Mouse (Mus musculus) hindbrain, embryonic 10.5 days (tissue): ENCODE data around the gene Eif2ak4. TPM values are rescaled to one million over a fixed set of nuclear protein-coding genes. Genes with fewer than 3 reads are reported as not detected.

Experiments
- DNase-seq: peaks from one replicate; pipeline ENCODE4 v3.0.0-alpha.2; 2017; ENCODE audit warnings: low spot score
- H3K27ac ChIP-seq: fragments of 300-500 bp; sonication (generic); 2 replicates; pipeline ENCODE4 v1.5.1; 2016; ENCODE audit warnings: mild to moderate bottlenecking, moderate library complexity
- H3K27me3 ChIP-seq: fragments of 300-500 bp; sonication (generic); 2 replicates; pipeline ENCODE4 v1.6.1; 2016; ENCODE audit warnings: mild to moderate bottlenecking; ENCODE audit not compliant: poor library complexity, insufficient read depth, severe bottlenecking
- H3K36me3 ChIP-seq: fragments of 300-500 bp; sonication (generic); 2 replicates; pipeline ENCODE4 v1.6.1; 2016; ENCODE audit warnings: mild to moderate bottlenecking, moderate library complexity
- H3K4me1 ChIP-seq: fragments of 300-500 bp; sonication (generic); replicated peaks from 2 replicates; pipeline ENCODE4 v1.6.1; 2016; ENCODE audit warnings: mild to moderate bottlenecking
- H3K4me3 ChIP-seq: fragments of 300-500 bp; sonication (generic); 2 replicates; pipeline ENCODE4 v1.5.1; 2016; ENCODE audit warnings: mild to moderate bottlenecking, moderate library complexity
- H3K9me3 ChIP-seq: fragments of 300-500 bp; sonication (generic); 2 replicates; pipeline ENCODE4 v1.6.1; 2016; ENCODE audit warnings: mild to moderate bottlenecking, moderate library complexity
- WGBS: fragments of 180-500 bp; shearing (Covaris S2); methylation state at CpG from one replicate; pipeline ENCODE4 v1.1.7; 2016; 5-methylcytosine and 5-hydroxymethylcytosine counted together
- polyA plus RNA-seq: library from polyadenylated mRNA; unstranded; fragments of >200 nt; fragmentation: Nextera tagmentation; extraction: Ambion mirVana; gene quantifications from 2 replicates; pipeline ENCODE4 v1.2.1, GENCODE M21; 2016

Eif2ak4 gene
- polyA plus RNA-seq, 1 experiment from 2014 or later = 11.4 TPM

- Histone ChIP-seq H3K36me3 (peaks cover 93% of the 10 kb centered on the region), H3K4me1 (no peaks in the 10 kb centered on the region), H3K9me3 (peaks cover 8% of the 10 kb centered on the region; the same call in 1 of the 2 replicates), H3K4me3 (no peak overlapping the region), H3K27me3 (no peaks in the 10 kb centered on the region), H3K27ac (no peak overlapping the region)
- WGBS = 93% methylated on average over 6 of the region's 6 CpGs
- DNase-seq = no peak
Measured at GRCm38 (mm10) chr2:118415601-118416355, 27.4 kb downstream of the Eif2ak4 start.

GRCm38 (mm10) chr2:118418076-118418475, 29.7 kb downstream of the Eif2ak4 start:
- DNase-seq = no peak
- Histone ChIP-seq H3K9me3 (0 out of 2 replicates have a peak, but pooled peaks cover 4% of the 10 kb centered on the region), H3K4me3 (no peak overlapping the region), H3K27me3 (no peaks in the 10 kb centered on the region), H3K36me3 (peaks cover 88% of the 10 kb centered on the region), H3K27ac (no peak overlapping the region), H3K4me1 (no peaks in the 10 kb centered on the region; the same call in 1 of the 2 replicates)
- 89% methylated on average over 4 of the region's 4 CpGs for WGBS

GRCm38 (mm10) chr2:118421951-118422350, 33.5 kb downstream of the Eif2ak4 start:
- DNase-seq = no peak
- Histone ChIP-seq H3K27me3 (no peaks in the 10 kb centered on the region), H3K4me1 (no peaks in the 10 kb centered on the region; the same call in 1 of the 2 replicates), H3K9me3 (no peaks in the 10 kb centered on the region), H3K27ac (no peak overlapping the region), H3K4me3 (no peak overlapping the region), H3K36me3 (peaks cover 82% of the 10 kb centered on the region)
- 89% methylated on average over 15 of the region's 15 CpGs for whole genome bisulfite sequencing

GRCm38 (mm10) chr2:118422385-118422784, 34.0 kb downstream of the Eif2ak4 start:
- H3K27me3 ChIP-seq = no peaks in the 10 kb centered on the region
- no peaks in the 10 kb centered on the region; the same call in 1 of the 2 replicates for H3K4me1 ChIP-seq
- no peak overlapping the region for H3K4me3 ChIP-seq
- DNase-seq = no peak
- H3K36me3 ChIP-seq = peaks cover 82% of the 10 kb centered on the region
- 83% methylated on average over 8 of the region's 8 CpGs for WGBS
- H3K27ac ChIP-seq = no peak overlapping the region
- H3K9me3 ChIP-seq = no peaks in the 10 kb centered on the region

GRCm38 (mm10) chr2:118428296-118428695, 39.9 kb downstream of the Eif2ak4 start:
- H3K4me1 ChIP-seq = no peaks in the 10 kb centered on the region
- H3K9me3 ChIP-seq = no peaks in the 10 kb centered on the region
- WGBS = 82% methylated on average over 6 of the region's 6 CpGs
- H3K4me3 ChIP-seq = no peak overlapping the region
- no peak for DNase-seq
- no peaks in the 10 kb centered on the region for H3K27me3 ChIP-seq
- H3K36me3 ChIP-seq = peaks cover 85% of the 10 kb centered on the region
- no peak overlapping the region for H3K27ac ChIP-seq

GRCm38 (mm10) chr2:118429297-118429696, 40.9 kb downstream of the Eif2ak4 start:
- peaks cover 91% of the 10 kb centered on the region for H3K36me3 ChIP-seq
- H3K4me3 ChIP-seq = no peak overlapping the region
- no peaks in the 10 kb centered on the region for H3K4me1 ChIP-seq
- H3K27me3 ChIP-seq = no peaks in the 10 kb centered on the region
- no peaks in the 10 kb centered on the region for H3K9me3 ChIP-seq
- WGBS = 89% methylated on average over 9 of the region's 9 CpGs
- no peak overlapping the region for H3K27ac ChIP-seq
- DNase-seq = no peak

GRCm38 (mm10) chr2:118430630-118431029, 42.2 kb downstream of the Eif2ak4 start:
- 82% methylated on average over 16 of the region's 16 CpGs for WGBS
- Histone ChIP-seq H3K27me3 (no peaks in the 10 kb centered on the region), H3K4me1 (no peaks in the 10 kb centered on the region), H3K9me3 (no peaks in the 10 kb centered on the region), H3K27ac (no peak overlapping the region; the same call in 1 of the 2 replicates), H3K4me3 (no peak overlapping the region), H3K36me3 (peaks cover 92% of the 10 kb centered on the region)
- DNase-seq = no peak

- peak; percentile 36 for DNase-seq
- WGBS = 69% methylated on average over 5 of the region's 5 CpGs
- Histone ChIP-seq H3K27ac (no peak overlapping the region), H3K36me3 (peaks cover 92% of the 10 kb centered on the region), H3K4me3 (no peak overlapping the region), H3K4me1 (no peaks in the 10 kb centered on the region), H3K9me3 (0 out of 2 replicates have a peak, but pooled peaks cover 2% of the 10 kb centered on the region), H3K27me3 (no peaks in the 10 kb centered on the region)
Measured at GRCm38 (mm10) chr2:118431589-118431988, 43.2 kb downstream of the Eif2ak4 start.

- Histone ChIP-seq H3K4me3 (no peak overlapping the region), H3K27ac (peak overlapping the region; percentile 77), H3K4me1 (peaks cover 24% of the 10 kb centered on the region), H3K9me3 (no peaks in the 10 kb centered on the region), H3K36me3 (peaks cover 58% of the 10 kb centered on the region), H3K27me3 (no peaks in the 10 kb centered on the region)
- WGBS = 79% methylated on average over 5 of the region's 5 CpGs
- DNase-seq = no peak
Measured at GRCm38 (mm10) chr2:118442172-118442571, 53.8 kb downstream of the Eif2ak4 start.

GRCm38 (mm10) chr2:118442723-118443122, 54.3 kb downstream of the Eif2ak4 start:
- Histone ChIP-seq H3K36me3 (peaks cover 52% of the 10 kb centered on the region), H3K4me3 (no peak overlapping the region), H3K9me3 (no peaks in the 10 kb centered on the region), H3K27ac (no peak overlapping the region), H3K4me1 (peaks cover 24% of the 10 kb centered on the region), H3K27me3 (no peaks in the 10 kb centered on the region)
- no peak for DNase-seq
- WGBS = 95% methylated on average over 4 of the region's 4 CpGs

- 86% methylated on average over 13 of the region's 13 CpGs for WGBS
- DNase-seq = no peak
- peaks cover 21% of the 10 kb centered on the region for H3K4me1 ChIP-seq
- no peaks in the 10 kb centered on the region for H3K9me3 ChIP-seq
- H3K4me3 ChIP-seq = no peak overlapping the region
- H3K27ac ChIP-seq = no peak overlapping the region
- peaks cover 54% of the 10 kb centered on the region for H3K36me3 ChIP-seq
- H3K27me3 ChIP-seq = no peaks in the 10 kb centered on the region
Measured at GRCm38 (mm10) chr2:118445696-118446674, 57.6 kb downstream of the Eif2ak4 start.

GRCm38 (mm10) chr2:118448181-118448580, 59.8 kb downstream of the Eif2ak4 start:
- Histone ChIP-seq H3K4me1 (peaks cover 5% of the 10 kb centered on the region; the same call in 1 of the 2 replicates), H3K36me3 (peaks cover 57% of the 10 kb centered on the region), H3K9me3 (no peaks in the 10 kb centered on the region), H3K27me3 (no peaks in the 10 kb centered on the region), H3K4me3 (no peak overlapping the region), H3K27ac (no peak overlapping the region)
- WGBS = 67% methylated on average over 12 of the region's 12 CpGs
- DNase-seq = no peak
